Mouse (Mus musculus) C2C12 (cell line): ENCODE results near the gene Fam19a3. TPM values are rescaled to one million over a fixed set of nuclear protein-coding genes. Genes with fewer than 3 reads are reported as not detected.

ENCODE experiments used
- H3K27me3 ChIP-seq: one replicate; pipeline ENCODE4 v1.6.1; 2011; ENCODE audit not compliant: control insufficient read depth, insufficient read depth, insufficient read length
- H3K36me3 ChIP-seq: one replicate; pipeline ENCODE4 v1.6.1; 2011; ENCODE audit not compliant: control insufficient read depth, insufficient read depth
- H3K4me3 ChIP-seq: one replicate; pipeline ENCODE4 v1.5.1; 2011; ENCODE audit warnings: mild to moderate bottlenecking, control low read depth; ENCODE audit not compliant: poor library complexity, insufficient read depth, severe bottlenecking
- H3K79me2 ChIP-seq: one replicate; pipeline ENCODE4 v1.6.1; 2011; ENCODE audit not compliant: control insufficient read depth, insufficient read depth
- H3K79me3 ChIP-seq: one replicate; pipeline ENCODE4 v1.6.1; 2011; ENCODE audit warnings: low read depth, control low read depth
- H3ac ChIP-seq: one replicate; pipeline ENCODE3; 2011; ENCODE audit warnings: low read depth; ENCODE audit not compliant: control insufficient read depth, insufficient read length
- CEBPB ChIP-seq: IDR thresholded peaks from one replicate; pipeline ENCODE4 v1.6.1; 2011; ENCODE audit warnings: low read depth, mild to moderate bottlenecking, control low read depth, moderate library complexity
- CTCF ChIP-seq: IDR thresholded peaks from one replicate; pipeline ENCODE4 v1.5.1; 2011; ENCODE audit not compliant: control insufficient read depth, insufficient read depth, insufficient read length
- FOSL1 ChIP-seq: IDR thresholded peaks from one replicate; pipeline ENCODE4 v1.8.0; 2011; ENCODE audit warnings: mild to moderate bottlenecking, low read length; ENCODE audit not compliant: poor library complexity, insufficient read depth, severe bottlenecking
- MAX ChIP-seq: IDR thresholded peaks from one replicate; pipeline ENCODE4 v1.6.1; 2011; ENCODE audit warnings: mild to moderate bottlenecking, control low read depth
- MYOD1 ChIP-seq: IDR thresholded peaks from one replicate; pipeline ENCODE4 v1.6.1; 2011; ENCODE audit warnings: low read depth; ENCODE audit not compliant: control insufficient read depth, insufficient read length
- MYOG ChIP-seq: IDR thresholded peaks from one replicate; pipeline ENCODE4 v1.6.1; 2011; ENCODE audit not compliant: control insufficient read depth, insufficient read length; ENCODE audit errors: extremely low read depth
- USF1 ChIP-seq: IDR thresholded peaks from one replicate; pipeline ENCODE4 v1.6.1; 2011; ENCODE audit warnings: low read depth, mild to moderate bottlenecking, control low read depth, moderate library complexity
- polyA plus RNA-seq: library from polyadenylated mRNA; unstranded; fragments of >200 nt; fragmentation: generic; extraction: Trizol; gene quantifications from one replicate; pipeline ENCODE4 v1.2.1, GENCODE M21; 2012; ENCODE audit warnings: missing spikeins

Fam19a3 gene
- polyA plus RNA-seq, 1 experiment, result not detected

- H3K4me3 ChIP-seq, result no peak overlapping the region
Observed at GRCm38 (mm10) chr3:104794953-104795470, 13.4 kb upstream of the Fam19a3 start.

GRCm38 (mm10) chr3:104793871-104794828 is 12.5 kb upstream of the Fam19a3 start:
- no peaks in the 10 kb centered on the region for H3K27me3 ChIP-seq
- no peak overlapping the region for H3K4me3 ChIP-seq
- H3K79me2 ChIP-seq, result peaks cover 45% of the 10 kb centered on the region
- no peak for TF ChIP-seq CEBPB
- no peak for TF ChIP-seq FOSL1
- no peak for TF ChIP-seq USF1
- TF ChIP-seq MYOG, result no peak
- no peak for TF ChIP-seq MYOD1
- TF ChIP-seq CTCF, result no peak
- no peak for TF ChIP-seq MAX
- no peak overlapping the region for H3ac ChIP-seq
- H3K79me3 ChIP-seq, result peaks cover 29% of the 10 kb centered on the region
- peaks cover 54% of the 10 kb centered on the region for H3K36me3 ChIP-seq

More at GRCm38 (mm10) chr3:104794953-104795470, 13.4 kb upstream of the Fam19a3 start:
- TF ChIP-seq MYOG, result no peak
- TF ChIP-seq CEBPB, result no peak
- TF ChIP-seq CTCF, result no peak
- no peak for TF ChIP-seq MYOD1
- TF ChIP-seq FOSL1, result no peak
- TF ChIP-seq USF1, result no peak
- no peak for TF ChIP-seq MAX
- Histone ChIP-seq H3K79me3 (peaks cover 24% of the 10 kb centered on the region), H3ac (no peak overlapping the region), H3K36me3 (peaks cover 59% of the 10 kb centered on the region), H3K79me2 (peaks cover 37% of the 10 kb centered on the region), H3K27me3 (no peaks in the 10 kb centered on the region)

DNA sequence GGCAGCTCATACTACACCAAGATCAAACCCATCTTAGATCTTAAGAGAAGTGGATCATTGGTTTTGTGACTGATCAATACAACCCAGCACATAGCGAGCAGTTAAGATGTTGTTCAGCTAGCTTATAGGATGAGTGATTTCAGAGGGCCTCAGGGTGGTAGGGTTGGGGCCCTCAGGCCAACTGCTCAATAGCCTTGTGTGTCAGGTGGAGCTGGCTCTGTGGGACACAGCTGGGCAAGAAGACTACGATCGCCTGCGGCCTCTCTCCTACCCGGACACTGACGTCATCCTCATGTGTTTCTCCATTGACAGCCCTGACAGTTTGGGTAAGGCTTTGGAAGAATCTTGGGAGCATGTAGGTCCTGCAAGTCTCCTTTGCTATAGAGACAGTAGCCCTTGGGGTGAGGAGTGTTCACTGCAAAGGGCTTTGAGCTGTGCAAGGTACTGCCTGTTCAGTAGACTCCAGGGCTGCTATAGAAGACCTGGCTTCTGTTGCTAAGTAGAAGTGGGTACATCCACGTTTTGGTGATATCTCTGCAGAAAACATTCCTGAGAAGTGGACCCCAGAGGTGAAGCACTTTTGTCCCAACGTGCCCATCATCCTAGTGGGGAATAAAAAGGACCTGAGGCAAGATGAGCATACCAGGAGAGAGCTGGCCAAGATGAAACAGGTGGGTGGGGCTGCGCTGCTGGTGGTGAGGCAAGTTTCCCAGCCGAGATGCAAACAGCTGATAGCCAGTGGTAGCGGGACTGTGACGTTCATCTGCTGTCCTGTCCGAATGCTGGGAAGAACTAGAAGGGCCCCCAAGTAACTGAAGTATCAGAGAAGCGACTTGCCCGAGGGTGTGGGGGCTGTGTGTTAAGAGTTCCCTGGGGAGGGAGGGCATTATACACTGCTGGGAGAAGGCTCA is 11.0 kb upstream of the Fam19a3 start:
- peaks cover 54% of the 10 kb centered on the region for H3K36me3 ChIP-seq
- TF ChIP-seq MYOG (no peak), MYOD1 (no peak), USF1 (no peak), MAX (no peak), FOSL1 (no peak), CTCF (no peak), CEBPB (no peak)
- peaks cover 32% of the 10 kb centered on the region for H3K79me3 ChIP-seq
- no peak overlapping the region for H3ac ChIP-seq
- H3K27me3 ChIP-seq, result no peaks in the 10 kb centered on the region
- peaks cover 48% of the 10 kb centered on the region for H3K79me2 ChIP-seq
- no peak overlapping the region for H3K4me3 ChIP-seq

- no peak overlapping the region for H3ac ChIP-seq
- H3K27me3 ChIP-seq, result no peaks in the 10 kb centered on the region
- no peak overlapping the region for H3K4me3 ChIP-seq
- TF ChIP-seq USF1, result no peak
- TF ChIP-seq CTCF, result no peak
- no peak for TF ChIP-seq MYOD1
- TF ChIP-seq FOSL1, result no peak
- no peak for TF ChIP-seq MYOG
- TF ChIP-seq MAX, result no peak
- TF ChIP-seq CEBPB, result no peak
- H3K79me3 ChIP-seq, result peaks cover 32% of the 10 kb centered on the region
- peaks cover 48% of the 10 kb centered on the region for H3K79me2 ChIP-seq
- peaks cover 49% of the 10 kb centered on the region for H3K36me3 ChIP-seq
Observed at GRCm38 (mm10) chr3:104791671-104792070, 10.0 kb upstream of the Fam19a3 start.

DNA sequence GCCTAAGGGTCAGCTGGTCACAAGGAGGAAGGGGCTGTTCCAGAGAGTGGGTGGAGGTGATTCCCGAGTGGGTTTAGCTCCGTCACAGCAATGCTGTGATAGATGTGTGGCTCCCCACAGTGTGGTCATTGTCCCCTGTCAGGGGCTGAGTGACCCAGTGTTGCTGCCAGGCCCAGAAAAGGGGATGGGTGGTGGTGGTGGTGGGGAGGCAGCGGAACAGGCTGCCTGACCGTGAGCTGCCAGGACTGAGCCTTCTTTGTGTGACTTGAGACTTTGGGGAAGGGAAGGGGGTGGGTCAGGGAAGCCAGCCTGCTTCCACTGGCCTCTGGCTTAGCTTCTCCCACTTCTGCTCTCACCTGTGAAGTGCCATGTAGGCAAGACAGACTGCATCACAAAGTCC is 9.4 kb upstream of the Fam19a3 start:
- Histone ChIP-seq H3K79me2 (peaks cover 48% of the 10 kb centered on the region), H3K27me3 (no peaks in the 10 kb centered on the region), H3ac (peak overlapping the region; percentile 63), H3K4me3 (peak overlapping the region; percentile 66), H3K36me3 (peaks cover 42% of the 10 kb centered on the region), H3K79me3 (peaks cover 32% of the 10 kb centered on the region)
- TF ChIP-seq MYOD1, result no peak
- no peak for TF ChIP-seq CTCF
- TF ChIP-seq FOSL1, result no peak
- no peak for TF ChIP-seq MYOG
- TF ChIP-seq USF1, result no peak
- TF ChIP-seq CEBPB, result no peak
- TF ChIP-seq MAX, result no peak
